Mouse (Mus musculus): Measurements from ENCODE around the gene Swap70.

Swap70 gene

DNA sequence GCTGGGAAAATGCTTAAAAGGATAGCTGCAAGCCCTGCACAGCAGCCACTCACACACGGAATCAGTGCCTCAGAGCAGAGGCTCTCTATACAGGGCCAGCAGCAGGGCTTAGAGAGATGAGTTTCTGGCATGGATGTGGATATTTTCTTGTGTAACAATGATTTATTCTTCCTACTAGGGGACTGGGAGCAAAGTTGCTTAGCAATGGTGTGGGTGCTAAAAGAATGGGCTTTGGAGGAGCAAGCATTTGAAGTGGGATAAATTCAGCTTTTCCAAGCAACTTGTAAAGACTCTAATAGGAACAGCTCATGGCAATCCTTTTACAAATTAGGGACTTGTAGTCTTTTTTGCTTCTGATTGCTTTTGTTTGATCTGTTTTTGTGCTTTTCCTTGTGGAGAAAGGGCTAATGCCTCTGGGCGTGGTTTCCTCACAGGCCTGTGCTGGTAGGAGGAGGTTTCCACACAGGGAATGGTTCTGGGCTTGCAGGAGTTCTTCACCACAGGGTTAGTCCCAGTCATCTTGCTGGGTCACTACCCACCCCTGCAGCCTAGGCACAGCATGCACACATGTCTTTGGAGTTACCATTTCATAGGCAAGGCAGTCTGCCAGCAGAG lies 16.4 kb downstream of the Swap70 start:
- no peak for DNase-seq (ENCODE audit: low read depth)

DNA sequence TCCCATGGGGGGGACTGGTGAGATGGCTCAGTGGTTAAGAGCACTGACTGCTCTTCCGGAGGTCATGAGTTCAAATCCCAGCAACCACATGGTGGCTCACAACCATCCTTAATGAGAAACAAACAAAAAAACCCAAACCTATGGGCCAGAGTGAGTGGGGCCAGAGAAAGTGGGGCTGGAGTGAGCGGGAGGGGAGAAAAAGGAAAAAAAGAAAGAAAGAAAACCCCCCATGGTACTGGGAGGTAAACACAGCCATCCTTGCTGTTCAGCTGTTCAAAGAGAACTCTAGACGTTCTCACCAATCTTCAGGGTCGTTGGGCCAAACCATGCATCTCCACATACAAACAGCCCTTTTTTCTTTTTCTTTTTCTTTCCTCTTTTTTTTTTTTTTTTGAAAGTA lies 18.1 kb downstream of the Swap70 start:
- no peak for DNase-seq (ENCODE audit: low read depth)

DNA sequence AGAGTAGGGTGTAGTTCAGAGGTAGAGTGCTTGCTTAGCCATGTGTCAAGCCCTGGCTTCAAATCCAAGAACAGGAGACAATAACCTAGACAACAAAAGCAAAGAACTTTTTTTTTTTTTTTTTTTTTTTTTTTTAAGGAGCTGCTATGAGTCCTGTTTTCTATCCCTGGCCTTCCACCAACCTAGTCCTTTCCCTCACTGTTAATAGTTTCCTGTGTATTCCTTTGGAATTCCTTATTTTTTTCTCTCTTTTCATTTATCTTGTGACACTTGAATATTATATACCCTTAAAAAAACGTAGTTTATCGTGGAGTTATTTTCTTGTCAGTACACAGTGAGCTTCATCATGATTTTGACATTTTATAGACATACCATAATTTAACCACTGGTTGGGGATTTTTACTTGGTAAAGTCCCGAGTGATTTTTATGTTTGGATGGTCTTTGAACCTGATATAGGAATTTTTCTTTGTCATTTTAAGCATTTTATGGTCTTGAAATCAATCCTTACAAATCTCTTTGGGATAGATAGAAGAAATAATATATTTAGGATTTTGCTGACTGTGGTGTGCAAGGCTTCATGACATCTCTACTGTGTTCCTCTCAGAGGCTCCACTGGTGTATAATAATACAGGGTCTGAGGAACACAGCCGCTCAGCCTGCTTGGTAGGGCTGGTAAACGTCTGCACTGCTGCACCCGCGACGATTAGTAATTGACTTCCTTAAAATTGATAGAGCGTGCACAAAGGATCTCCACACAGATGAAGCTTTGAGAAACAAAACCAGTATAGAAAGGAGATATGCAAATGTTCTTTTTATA lies 20.2 kb downstream of the Swap70 start:
- no peak for DNase-seq (ENCODE audit: low read depth)

DNA sequence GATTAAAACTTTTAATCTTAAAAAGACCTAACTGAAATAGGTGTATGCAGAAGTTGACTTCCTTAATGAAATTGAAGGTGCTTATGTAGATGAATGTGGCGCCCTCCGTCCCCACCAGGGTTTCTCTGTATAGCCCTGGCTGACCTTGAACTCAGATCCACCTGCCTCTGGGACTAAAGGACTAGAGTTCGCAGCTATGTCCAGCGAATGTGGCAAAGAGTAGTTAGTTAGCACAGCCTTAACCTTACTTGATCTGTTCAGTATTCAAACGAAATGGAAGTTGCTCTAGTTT lies 20.7 kb downstream of the Swap70 start:
- no peak for DNase-seq (ENCODE audit: low read depth)

DNA sequence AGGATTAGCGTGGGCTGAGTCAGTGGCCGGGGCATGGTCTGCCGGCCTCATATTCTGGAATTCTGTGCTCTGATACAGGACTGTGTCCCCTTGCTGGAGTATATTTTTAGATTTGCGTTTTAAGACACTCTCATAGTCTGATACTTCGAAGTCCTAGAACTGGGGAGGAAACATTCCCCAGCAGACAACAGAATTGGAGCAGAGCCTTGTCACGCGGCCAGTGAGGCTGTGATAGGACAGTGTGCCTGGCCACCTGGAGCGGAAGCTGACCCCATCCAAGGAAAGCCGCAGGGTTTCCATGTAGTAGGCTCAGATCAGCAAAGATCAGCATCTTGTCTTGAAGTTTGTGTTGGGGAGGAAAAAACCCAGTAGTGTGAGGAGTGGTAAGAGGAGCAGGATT lies 23.6 kb downstream of the Swap70 start:
- DNase-seq (ENCODE audit: low read depth) = no peak

DNA sequence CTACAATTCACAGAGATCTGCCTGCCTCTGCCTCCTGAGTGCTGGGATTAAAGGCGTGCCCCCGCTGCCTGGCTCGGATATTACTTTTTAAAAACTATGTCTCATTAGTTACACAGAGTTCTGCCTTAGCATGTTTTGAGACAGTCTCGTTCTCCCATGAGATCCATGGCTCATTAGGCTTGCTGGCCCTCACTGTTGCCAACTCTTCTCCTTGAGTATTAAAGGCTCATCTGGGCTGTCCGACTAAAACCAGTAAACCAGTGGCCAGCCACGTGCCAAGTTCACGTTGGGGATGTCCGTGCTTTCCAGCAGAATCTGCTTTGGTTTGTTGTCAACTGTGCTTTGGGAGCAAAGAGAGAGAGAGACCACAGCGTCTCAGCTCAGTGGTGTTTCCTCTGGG lies 25.0 kb downstream of the Swap70 start:
- DNase-seq (ENCODE audit: low read depth) = no peak

DNA sequence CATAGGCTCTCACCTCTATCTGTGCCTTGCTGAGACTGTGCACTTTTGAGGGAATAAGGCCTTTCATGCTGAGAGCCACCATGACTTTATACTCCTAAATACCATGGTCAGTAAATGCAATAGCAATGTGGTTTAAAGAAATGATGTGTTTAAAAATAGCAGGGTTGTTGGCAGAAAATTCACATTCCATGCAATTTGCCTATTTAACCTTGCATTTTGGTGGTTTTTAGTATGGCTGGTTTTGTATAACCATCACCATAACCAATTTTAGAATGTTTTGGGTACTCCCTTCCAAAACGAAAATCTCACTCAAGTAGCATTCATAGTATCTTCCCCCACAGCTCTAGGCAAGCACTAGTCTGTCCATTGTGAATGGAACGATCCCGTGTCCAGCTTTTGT lies 26.3 kb downstream of the Swap70 start:
- DNase-seq (ENCODE audit: low read depth) = no peak

DNA sequence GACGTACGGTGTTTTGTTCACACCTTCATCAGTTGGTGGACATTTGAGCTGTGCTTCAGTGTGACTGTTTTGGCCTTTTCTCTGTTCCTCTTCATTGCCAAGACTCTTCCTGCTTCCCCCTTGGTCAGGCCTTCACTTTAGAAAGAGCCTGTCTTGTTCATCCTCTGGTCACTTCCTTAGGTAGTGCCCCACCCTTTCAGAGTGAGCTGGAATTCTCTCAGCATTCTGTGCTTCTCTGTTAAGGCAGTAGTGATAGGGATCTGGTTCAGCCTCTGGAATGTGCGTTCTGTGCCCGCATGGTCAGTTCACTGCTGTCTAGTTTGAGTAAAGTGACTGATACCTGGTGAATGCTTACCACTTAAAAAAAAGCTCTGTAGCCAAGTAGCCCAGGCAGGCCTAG lies 27.2 kb downstream of the Swap70 start:
- DNase-seq (ENCODE audit: low read depth) = no peak

DNA sequence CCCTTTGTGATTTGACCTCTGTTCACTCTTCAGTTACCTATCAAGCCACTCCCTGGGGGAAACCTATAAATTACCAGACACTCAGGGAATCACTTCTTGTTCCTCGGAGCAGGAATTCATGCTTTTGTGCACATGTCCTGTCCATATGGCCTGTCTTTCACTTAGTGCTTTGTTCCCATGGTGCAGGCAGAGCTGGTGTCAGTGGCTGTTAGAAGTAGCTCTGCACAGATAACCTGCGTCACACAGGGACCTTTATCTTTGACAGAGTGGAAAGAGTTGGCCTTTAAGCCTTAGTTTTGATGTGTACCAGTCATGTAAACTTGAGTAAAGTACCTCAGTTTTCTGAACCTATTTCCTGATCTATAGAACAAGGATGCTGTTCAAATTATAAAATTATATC lies 32.4 kb downstream of the Swap70 start:
- DNase-seq (ENCODE audit: low read depth) = no peak

DNA sequence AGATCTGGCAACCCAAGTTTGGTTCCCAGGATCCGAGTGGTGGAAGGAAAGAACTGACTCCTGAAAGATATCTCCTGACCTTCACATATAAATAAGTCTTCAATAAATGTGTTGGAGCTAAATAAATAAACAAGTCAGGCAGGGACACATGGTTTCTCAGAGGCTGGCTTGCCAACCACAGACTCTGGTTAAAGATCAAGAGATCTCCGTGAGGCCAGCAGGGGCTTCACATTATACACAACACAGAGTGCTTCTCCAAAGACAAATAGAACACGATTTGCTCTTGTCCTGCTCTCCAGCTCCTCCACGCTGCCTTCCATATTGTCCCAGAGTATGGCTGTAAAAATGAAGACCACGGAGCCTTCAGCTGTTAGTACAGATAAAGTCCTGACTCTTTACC lies 32.9 kb downstream of the Swap70 start:
- DNase-seq (ENCODE audit: low read depth) = no peak

DNA sequence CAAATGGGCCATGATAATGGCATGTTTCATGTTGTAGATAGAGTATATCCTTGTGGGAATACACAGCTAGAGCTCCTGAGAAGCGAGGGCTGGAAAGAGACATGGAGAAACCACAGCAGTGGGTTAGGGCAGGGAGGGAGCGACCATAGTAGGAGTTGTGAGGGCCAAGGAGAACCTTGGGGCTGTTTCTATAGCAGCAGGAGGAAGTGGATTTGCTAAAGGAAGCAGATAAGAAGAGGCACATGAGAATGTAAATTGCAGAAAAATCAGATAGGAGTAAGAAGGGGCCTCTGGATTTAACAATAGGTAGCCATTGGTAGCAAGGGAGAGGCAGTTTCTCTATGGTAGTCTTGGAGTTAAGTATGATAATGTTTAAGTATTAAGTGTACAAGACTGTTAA lies 35.5 kb downstream of the Swap70 start:
- no peak for DNase-seq (ENCODE audit: low read depth)

DNA sequence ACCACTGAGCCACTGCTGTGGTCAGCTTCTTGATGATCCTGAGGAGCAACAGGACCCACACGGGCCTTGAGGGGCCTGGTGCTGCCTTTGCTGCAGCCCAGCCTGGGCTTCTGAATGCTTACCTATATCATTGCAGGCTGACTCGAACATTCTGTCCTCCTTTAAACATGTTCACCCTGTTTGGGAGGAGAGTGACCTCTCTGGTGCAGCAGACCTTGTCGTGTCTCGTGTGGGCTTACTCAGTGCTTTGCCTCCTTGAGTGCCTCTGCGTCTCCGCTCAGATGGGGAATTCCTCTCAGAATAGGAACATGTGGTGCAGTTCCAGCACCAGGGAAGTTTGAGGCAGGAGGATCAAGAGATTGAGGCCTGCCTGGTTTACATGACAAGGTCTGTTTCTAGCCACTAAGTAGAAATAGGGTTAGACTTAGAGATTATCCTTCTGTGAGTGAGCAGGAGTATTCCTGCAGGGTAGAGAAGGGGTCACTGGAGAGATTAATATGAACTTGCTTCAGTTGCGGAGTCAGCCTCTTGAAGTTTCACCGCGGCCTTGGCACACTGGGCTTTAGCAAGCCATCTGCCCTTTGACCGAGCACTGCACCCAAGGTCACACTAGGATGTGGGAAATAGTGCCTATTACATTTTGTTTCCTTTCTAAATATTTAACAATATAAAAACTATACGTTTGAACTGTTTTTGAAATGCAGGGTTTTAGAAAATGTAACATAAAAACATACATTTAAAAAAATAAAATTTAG lies 36.9 kb downstream of the Swap70 start:
- DNase-seq (ENCODE audit: low read depth) = no peak

DNA sequence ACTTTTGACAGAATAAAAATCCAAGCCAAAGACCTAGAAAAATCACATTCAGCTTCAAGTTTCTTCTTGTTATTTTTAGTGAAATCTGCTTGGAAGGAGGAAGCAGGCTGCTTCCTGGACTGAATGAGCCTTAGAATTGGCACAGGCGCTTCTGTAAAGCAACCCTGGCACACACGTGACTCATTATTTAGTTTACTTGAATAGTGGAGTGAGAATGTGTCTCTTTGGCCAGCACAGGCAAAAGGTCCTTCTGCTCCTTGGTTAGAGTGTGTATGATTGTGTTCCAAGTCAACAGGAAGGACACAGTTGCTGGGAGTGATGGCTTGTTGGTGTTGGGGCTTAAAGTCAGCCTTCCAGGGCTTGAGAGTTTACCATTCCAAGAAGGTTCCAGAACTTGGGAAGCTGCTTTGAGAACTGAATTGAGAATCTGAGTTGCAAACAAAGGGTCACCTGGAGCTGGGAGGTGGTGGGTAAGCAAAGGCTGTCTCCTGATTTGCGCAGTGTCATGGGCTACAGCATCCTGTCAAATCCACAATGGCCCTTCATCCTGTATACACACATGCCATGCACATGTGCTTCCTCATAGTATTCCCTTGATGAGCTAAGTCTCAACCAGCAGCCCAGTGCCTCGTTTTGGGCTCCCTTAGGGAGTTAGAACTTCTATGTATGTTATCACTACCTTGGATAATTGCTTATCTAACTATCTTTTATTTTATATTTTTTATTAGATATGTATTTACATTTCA lies 38.6 kb downstream of the Swap70 start:
- DNase-seq (ENCODE audit: low read depth) = no peak

DNA sequence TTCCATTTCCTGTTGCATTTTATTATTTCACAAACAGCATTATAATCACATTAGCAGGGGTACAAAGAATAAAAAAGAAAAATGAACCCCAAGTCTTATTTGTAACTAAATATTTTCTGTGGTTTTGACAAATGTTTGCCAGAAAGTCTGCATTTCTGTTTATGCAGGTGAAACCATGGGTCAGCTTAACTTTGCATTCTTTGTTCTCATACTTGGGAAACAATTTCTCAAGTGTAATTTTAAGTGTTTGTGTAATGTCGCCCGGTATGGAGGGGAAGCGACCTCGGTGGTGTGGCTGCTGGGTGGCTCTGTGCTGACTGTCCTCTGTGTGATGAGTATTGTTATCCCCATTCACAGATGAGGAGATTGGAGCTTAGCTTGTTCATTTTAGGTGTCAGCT lies 40.3 kb downstream of the Swap70 start:
- no peak for DNase-seq (ENCODE audit: low read depth)

DNA sequence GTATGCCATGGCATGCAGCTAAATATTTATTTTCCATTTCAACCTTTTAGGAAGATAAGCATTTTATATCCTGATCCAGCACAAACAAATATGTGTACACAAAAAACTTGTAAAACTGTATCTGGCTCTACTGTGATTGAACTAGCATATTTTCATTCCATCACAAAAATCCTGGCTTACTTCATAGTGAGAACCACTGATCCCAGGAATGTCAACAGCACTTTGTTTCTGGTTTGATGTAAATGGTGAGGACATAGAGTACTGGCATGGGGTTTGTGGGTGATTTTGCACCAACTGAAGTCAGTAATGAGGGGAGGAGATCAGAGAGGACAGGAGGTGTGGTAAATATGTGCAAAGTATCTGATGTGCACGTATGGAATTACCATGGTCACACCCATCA lies 41.1 kb downstream of the Swap70 start:
- DNase-seq (ENCODE audit: low read depth) = no peak

DNA sequence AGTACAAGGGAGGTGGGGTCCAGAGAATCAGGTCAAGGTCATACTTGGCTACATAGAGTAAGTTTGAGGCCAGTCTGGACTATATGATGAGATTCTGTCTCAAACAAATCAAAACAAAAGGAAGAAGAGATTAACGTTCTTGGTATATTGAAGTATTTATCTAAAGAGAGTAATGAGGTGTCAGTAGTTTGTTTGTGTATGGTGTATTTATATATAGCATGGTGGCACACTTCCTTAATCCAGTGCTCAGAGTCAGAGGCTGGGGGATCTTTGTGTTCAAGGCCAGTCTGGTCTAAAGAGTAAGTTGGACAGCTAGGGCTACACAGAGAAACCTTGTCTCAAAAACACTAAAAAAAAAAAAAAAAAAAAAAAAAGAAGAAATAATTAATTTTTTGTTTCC lies 42.0 kb downstream of the Swap70 start:
- no peak for DNase-seq (ENCODE audit: low read depth)

DNA sequence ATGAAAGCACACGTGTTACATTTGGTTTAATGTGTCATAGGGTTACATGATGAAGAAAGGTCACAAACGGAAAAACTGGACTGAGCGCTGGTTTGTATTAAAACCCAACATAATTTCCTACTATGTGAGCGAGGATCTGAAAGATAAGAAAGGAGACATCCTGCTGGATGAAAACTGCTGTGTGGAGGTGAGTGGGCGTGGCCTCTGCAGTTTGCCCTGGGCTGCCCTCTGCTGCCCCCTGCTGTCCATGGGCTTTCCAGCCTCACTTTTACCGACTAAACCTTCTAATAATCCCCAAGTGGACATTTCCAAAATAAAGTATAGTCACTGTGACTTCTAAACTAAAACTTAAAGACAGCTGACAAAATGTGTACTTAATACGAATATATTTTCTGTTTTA lies 44.3 kb downstream of the Swap70 start:
- DNase-seq (ENCODE audit: low read depth) = peak; percentile 80

DNA sequence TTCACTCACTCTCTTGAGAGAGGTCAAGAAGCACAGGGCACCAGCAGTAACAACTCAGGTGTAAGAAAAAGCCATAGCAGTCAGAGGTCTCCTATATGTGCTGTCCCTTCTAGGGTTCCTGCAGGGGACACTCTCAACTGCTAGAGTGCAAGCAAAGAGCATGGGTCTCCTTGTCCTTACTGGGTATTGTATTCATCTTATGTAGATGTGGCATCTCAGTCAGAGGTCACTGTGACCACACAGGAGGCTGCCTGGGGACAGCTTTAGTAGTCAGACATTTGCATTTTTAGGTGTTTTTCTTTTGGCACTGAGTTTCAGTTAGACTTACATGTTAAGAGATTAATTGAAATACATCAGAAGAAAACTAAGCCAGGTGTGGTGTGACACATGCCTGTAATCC lies 45.5 kb downstream of the Swap70 start:
- DNase-seq (ENCODE audit: low read depth) = no peak

DNA sequence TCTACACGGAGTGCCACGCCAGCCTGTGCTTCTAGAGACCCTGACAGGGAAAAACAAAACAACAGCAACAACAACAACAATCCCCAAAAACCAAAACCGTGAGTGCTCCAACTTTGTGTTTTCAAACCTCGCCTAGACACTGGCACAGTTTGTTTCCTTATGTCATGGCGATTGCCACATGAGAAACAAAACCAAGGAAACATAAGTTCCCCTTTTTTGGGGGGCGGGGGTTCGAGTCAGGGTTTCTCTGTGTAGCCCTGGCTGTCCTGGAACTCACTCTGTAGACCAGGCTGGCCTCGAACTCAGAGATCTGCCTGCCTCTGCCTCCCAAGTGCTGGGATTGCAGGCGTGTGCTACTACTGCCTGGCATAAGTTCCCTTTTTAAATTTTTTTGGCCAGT lies 46.5 kb downstream of the Swap70 start:
- no peak for DNase-seq (ENCODE audit: low read depth)

DNA sequence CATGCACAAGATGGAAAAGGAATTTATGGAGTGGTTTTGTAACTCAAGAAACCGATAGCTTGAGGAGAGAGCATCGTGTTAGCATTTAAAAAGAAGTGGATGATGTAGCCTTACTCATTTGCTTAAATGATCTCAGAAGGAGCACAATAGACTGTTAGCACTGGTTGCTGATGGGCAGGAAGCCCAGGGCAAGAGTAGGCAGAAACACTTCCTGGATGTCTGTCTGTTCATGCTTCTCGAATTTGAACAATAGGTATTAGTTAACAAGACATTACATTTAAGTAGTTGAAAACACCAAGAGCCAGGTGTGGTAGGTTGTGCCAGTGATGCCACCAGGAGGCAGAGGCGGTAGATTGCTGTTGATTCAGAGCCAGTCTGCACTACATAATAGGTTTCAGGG lies 47.0 kb downstream of the Swap70 start:
- no peak for DNase-seq (ENCODE audit: low read depth)

DNA sequence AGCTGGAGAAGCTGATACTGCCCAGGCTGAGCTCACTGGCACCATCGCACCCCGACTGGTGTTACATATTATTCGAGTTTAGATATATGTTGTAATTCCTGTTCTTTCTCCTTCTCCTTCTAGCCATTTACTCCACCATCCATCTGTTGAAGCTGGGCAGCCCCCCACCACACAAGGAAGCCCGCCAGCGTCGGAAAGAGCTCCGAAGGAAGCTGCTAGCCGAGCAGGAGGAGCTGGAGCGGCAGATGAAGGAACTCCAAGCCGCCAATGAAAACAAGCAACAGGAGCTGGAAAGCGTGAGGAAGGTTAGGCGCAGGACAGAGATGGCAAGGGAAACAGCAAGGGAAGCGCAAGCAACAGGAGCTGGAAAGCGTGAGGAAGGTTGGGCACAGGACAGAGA lies 48.3 kb downstream of the Swap70 start:
- no peak for DNase-seq (ENCODE audit: low read depth)

DNA sequence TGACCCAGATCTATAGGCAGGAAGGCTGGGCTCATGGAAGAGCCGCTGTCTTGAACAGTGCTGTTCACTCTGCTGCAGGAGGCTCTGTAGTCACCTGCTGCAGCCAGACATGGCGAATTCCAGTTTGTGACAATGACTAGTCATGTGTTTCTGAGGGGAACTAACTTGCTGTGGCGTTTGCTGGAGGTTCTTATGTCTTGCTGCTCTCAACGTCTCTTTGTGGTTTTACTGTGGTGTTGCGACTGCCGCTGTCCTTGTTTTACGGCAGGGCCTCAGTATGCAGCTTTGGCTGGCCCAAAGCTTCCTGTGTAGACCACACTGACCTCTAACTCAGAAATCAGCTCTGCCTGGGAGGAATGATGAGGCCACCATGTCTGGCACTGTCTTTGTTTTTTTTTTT lies 48.9 kb downstream of the Swap70 start:
- DNase-seq (ENCODE audit: low read depth) = peak; percentile 41

DNA sequence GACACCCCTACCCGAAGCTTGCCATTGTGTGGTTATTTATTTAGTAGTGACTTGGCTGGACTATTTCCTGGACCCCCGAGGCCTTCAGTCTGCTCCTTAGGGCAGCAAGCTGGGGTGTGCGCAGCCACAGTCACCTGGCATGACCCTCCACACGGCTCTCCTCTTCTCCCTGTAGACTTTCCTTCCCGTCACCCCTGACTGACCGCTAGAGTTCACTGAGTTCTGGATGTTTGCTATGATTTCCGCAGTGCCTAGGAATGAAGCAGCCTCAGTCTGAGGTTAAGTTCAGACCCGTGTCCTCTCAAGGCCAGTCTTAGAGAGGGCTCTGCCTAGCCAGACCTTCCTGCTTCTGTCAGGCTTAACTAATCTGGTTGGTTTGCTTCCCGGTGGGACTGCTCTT lies 50.3 kb downstream of the Swap70 start:
- no peak for DNase-seq (ENCODE audit: low read depth)
